Mouse (Mus musculus) bone marrow, adult 2 months (tissue): ENCODE measurements around the gene Ntn1. TPM values are rescaled to one million over a fixed set of nuclear protein-coding genes. Genes with fewer than 3 reads are reported as not detected.

Source experiments
- H3K27ac ChIP-seq: fragments of 200-500 bp; 2 replicates; pipeline ENCODE4 v1.5.1; 2012; ENCODE audit warnings: low read depth, mild to moderate bottlenecking, control low read depth, inconsistent platforms, low read length; ENCODE audit not compliant: control insufficient read depth, poor library complexity, insufficient read depth
- H3K4me1 ChIP-seq: fragments of 200-500 bp; 2 replicates; pipeline ENCODE4 v1.6.1; 2011; ENCODE audit warnings: low read length; ENCODE audit not compliant: control insufficient read depth, insufficient read depth
- H3K4me3 ChIP-seq: fragments of 200-500 bp; replicated peaks from 2 replicates; pipeline ENCODE3; 2011; ENCODE audit warnings: mild to moderate bottlenecking, low read depth, low read length, control low read depth; ENCODE audit not compliant: control insufficient read depth
- CTCF ChIP-seq: fragments of 200-500 bp; IDR thresholded peaks from 2 replicates; pipeline ENCODE4 v1.5.1; 2011; ENCODE audit warnings: low read length, control low read depth; ENCODE audit not compliant: control insufficient read depth, insufficient read depth
- POLR2A ChIP-seq: fragments of 200-500 bp; IDR thresholded peaks from 2 replicates; pipeline ENCODE4 v1.6.1; 2011; ENCODE audit warnings: low read depth, mild to moderate bottlenecking, control low read depth, low read length, borderline replicate concordance; ENCODE audit not compliant: control insufficient read depth
- WGBS: fragments of 180-500 bp; shearing (Covaris S2); methylation state at CpG from one replicate; pipeline ENCODE4 v1.1.7; 2018; 5-methylcytosine and 5-hydroxymethylcytosine counted together
- polyA plus RNA-seq: library from polyadenylated mRNA; stranded (reverse); fragments of >200 nt; gene quantifications from 2 replicates; pipeline ENCODE4 v1.2.4, GENCODE M21; 2011; ENCODE audit warnings: low replicate concordance; ENCODE audit not compliant: missing spikeins, insufficient read depth, insufficient read length

Ntn1 gene
- polyA plus RNA-seq, 1 experiment = 0.72 TPM

DNA sequence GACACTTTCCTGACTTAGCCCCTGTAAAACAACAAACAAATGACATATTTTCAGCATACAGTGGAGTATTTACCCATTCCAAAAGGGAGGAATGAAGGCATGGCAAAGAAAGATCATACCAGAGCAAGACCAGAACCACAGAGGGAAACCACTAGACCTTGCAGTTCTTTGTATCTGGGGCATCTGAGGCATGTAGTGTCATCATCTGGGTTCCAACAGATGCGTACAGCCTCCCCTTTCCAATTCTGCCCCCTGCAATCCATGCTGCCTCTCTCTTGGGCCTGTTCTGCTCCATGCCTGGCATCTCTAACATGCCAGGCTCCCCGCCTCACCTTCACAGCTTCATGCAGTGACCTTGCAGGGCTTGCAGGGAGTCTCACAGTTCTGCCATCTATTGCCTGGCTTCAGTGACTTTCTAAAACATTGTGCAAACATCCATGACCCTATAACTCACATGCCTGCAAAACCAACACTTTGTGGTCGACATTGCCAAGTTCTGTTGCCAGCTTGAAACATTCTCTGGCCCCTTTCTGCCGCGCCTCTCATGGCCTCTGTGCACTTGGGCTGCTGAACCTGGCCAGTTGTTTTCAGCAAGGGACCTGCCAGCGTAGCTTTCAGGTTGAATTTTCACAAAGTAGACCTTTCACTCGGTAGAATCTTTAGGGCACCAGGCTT is 228.5 kb downstream of the Ntn1 start:
- no peaks in the 10 kb centered on the region for H3K4me1 ChIP-seq
- H3K27ac ChIP-seq = no peak overlapping the region
- TF ChIP-seq POLR2A = no peak
- no peak for TF ChIP-seq CTCF
- H3K4me3 ChIP-seq = no peak overlapping the region
- 78% methylated on average over 7 of the region's 7 CpGs for WGBS

DNA sequence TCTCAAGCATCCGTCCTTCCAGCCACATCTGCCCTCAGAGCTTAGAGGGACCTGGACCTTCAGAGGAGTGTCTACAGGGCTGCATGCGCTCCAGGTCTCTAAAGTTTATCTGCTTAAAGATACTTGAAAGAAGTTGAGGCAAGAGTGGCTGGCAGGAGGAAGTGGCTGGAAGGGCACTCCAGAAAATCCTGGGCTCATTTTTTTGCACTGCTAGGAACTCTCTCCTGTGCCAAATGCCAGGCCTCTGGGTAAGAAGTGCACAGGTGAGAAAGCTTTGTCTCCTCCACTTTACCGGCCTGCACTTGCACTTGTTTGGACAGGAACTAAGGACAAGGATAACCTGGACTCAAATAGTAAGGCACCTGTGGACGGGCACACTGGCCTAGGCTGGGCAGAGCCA is 232.2 kb downstream of the Ntn1 start:
- Histone ChIP-seq H3K27ac (no peak overlapping the region), H3K4me3 (no peak overlapping the region), H3K4me1 (no peaks in the 10 kb centered on the region)
- TF ChIP-seq POLR2A = no peak
- WGBS = 88% methylated on average over 4 of the region's 4 CpGs

DNA sequence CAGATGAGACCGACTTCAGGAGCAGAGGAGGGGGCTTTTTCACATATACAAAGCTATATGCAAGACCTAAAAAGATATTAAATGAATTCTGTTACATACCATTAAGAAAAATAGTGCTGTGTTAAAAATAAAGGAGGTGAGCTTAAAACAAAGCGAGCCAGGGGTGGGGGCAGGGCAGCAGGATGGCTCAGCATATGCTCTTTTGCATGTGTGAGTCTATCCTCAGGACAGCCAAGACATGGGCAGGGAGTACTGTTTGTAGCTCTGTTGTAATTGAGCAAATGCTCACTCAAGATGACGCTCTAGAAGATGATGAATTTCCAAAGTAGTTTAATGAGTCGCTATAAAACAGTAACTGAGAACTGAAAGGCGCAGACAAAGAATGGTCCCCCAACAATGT is 236.2 kb downstream of the Ntn1 start:
- no peak overlapping the region for H3K4me3 ChIP-seq
- TF ChIP-seq CTCF = no peak
- WGBS = 90% methylated on average over 5 of the region's 5 CpGs
- no peaks in the 10 kb centered on the region for H3K4me1 ChIP-seq
- no peak overlapping the region for H3K27ac ChIP-seq

DNA sequence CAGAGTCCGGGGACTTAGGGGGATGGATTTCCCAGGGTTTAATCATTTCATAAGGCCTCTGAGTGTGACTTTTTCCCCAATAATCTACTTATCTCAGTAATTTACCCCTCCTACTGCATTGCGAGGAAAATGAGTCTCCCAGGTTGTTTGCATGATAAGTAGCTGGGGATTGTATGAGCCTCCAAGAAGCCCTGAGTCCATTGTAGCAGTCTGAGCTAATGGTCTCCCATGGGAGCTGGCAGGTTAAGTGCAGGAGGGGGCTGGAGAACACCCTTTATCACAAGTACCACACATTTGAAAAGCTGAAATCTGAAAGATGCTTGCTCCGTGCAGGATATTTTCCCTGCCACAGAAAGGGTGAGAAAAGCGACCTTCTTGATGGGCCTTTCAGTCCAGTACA is 240.8 kb downstream of the Ntn1 start:
- TF ChIP-seq CTCF (no peak), POLR2A (no peak)
- 79% methylated on average over 4 of the region's 4 CpGs for WGBS
- no peak overlapping the region for H3K27ac ChIP-seq
- H3K4me3 ChIP-seq = no peak overlapping the region
- H3K4me1 ChIP-seq = no peaks in the 10 kb centered on the region

Other genes with a start within 250 kb of the Ntn1 start
- gene Pik3r5, start 31.3 kb upstream of the Ntn1 start, polyA plus RNA-seq = 6.4 and 26.5 TPM in 2 replicates
- 12.7 and 47.0 TPM in 2 replicates for gene Pik3r6, start 102.2 kb upstream of the Ntn1 start, polyA plus RNA-seq
- 0.97 and 1.1 TPM in 2 replicates for gene Mfsd6l, start 155.4 kb upstream of the Ntn1 start, polyA plus RNA-seq
- not detected in 2 replicates for gene Ccdc42, start 186.2 kb upstream of the Ntn1 start, polyA plus RNA-seq